Mouse (Mus musculus) ovary, adult 18-20 months (tissue): ENCODE measurements at regions not wholly inside any gene's neighbourhood (a gene's known extent, or its start where the extent isn't known, plus 50 kb on each side); places are given as distances from the start of the nearest gene placed in this dataset.

Experiments used
- DNase-seq: peaks from one replicate; pipeline ENCODE4 v3.0.0; 2022; ENCODE audit warnings: low spot score, mixed read lengths

GRCm38 (mm10) chr19:21012391-21012790 lies 58.4 kb upstream of the Tmc1 start:
- no peak for DNase-seq

DNA sequence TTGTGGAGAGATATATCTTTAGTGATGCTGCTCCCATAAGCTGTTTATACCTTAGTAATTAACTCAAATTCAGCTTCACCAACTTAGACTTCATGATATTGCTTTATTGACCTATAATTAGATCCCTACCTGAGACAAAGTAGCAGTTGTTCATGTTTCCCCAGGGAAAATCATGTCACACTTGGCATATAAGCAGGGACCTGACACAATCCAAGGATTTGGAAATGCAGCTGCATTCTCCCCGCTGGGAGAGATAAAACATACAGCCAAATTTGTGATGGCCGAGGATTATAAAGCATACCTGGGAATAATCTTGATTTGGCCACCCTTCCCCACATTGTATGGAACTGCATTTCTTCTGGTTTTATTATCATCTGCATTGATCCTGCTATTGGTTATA lies 55.6 kb upstream of the Tmc1 start:
- no peak for DNase-seq

GRCm38 (mm10) chr19:21004411-21004810 lies 50.4 kb upstream of the Tmc1 start:
- DNase-seq = no peak
